Mouse (Mus musculus) cerebellum, adult (tissue): ENCODE results near the gene Kirrel.

ENCODE experiments used
- ATAC-seq: cut with Nextera tagmentation; 2 replicates; pipeline ENCODE4 v1.9.2; 2017; ENCODE audit warnings: mild to moderate bottlenecking, moderate library complexity, mixed read lengths; ENCODE audit not compliant: insufficient number of reproducible peaks, low FRiP score, low TSS enrichment

Gene Kirrel

GRCm38 (mm10) chr3:87169402-87170015 is 5.0 kb downstream of the Kirrel start:
- ATAC-seq = no peak

- no peak for ATAC-seq
Measured at GRCm38 (mm10) chr3:87168756-87169155, 5.8 kb downstream of the Kirrel start.

- ATAC-seq = no peak
Measured at GRCm38 (mm10) chr3:87167621-87168020, 6.9 kb downstream of the Kirrel start.

GRCm38 (mm10) chr3:87165291-87165881 is 9.2 kb downstream of the Kirrel start:
- ATAC-seq = no peak

GRCm38 (mm10) chr3:87164099-87164815 is 10.3 kb downstream of the Kirrel start:
- ATAC-seq = no peak

GRCm38 (mm10) chr3:87163116-87163515 is 11.4 kb downstream of the Kirrel start:
- no peak for ATAC-seq

GRCm38 (mm10) chr3:87162380-87162779 is 12.2 kb downstream of the Kirrel start:
- no peak for ATAC-seq

- no peak for ATAC-seq
Measured at GRCm38 (mm10) chr3:87161601-87162000, 12.9 kb downstream of the Kirrel start.

- no peak for ATAC-seq
Measured at GRCm38 (mm10) chr3:87160819-87161509, 13.6 kb downstream of the Kirrel start.

GRCm38 (mm10) chr3:87159190-87159589 is 15.4 kb downstream of the Kirrel start:
- ATAC-seq = no peak

- ATAC-seq = no peak
Measured at GRCm38 (mm10) chr3:87157767-87158291, 16.7 kb downstream of the Kirrel start.

- no peak for ATAC-seq
Measured at GRCm38 (mm10) chr3:87157297-87157696, 17.2 kb downstream of the Kirrel start.

GRCm38 (mm10) chr3:87154398-87155287 is 19.9 kb downstream of the Kirrel start:
- no peak for ATAC-seq

- no peak for ATAC-seq
Measured at GRCm38 (mm10) chr3:87153038-87153437, 21.5 kb downstream of the Kirrel start.

GRCm38 (mm10) chr3:87152111-87152738 is 22.3 kb downstream of the Kirrel start:
- no peak for ATAC-seq

- no peak for ATAC-seq
Measured at GRCm38 (mm10) chr3:87151294-87151826, 23.2 kb downstream of the Kirrel start.

GRCm38 (mm10) chr3:87150689-87151244 is 23.8 kb downstream of the Kirrel start:
- no peak for ATAC-seq

GRCm38 (mm10) chr3:87150056-87150688 is 24.4 kb downstream of the Kirrel start:
- no peak for ATAC-seq
